Mouse (Mus musculus): Measurements from ENCODE around the gene Timm22. TPM values are rescaled to one million over a fixed set of nuclear protein-coding genes. Genes with fewer than 3 reads are reported as not detected.
A peak's percentile ranks its signal among the peaks of the same experiment; 100 is the strongest.

Gene Timm22
- polyA plus RNA-seq, 1 experiment from 2014 or later = 106 TPM

GRCm38 (mm10) chr11:76374491-76375185 lies 32.1 kb upstream of the Timm22 start:
- WGBS = 73% methylated on average over 17 of the region's 17 CpGs
- Histone ChIP-seq H3K4me3 (no peak overlapping the region), H3K9ac (replicated peaks) (no peak overlapping the region), H3K36me3 (no peaks in the 10 kb centered on the region), H3K27me3 (no peaks in the 10 kb centered on the region), H3K4me1 (peaks cover 10% of the 10 kb centered on the region), H3K4me2 (replicated peaks) (no peak overlapping the region), H3K27ac (replicated peaks) (no peak overlapping the region), H3K9me3 (no peaks in the 10 kb centered on the region)
- no peak for ATAC-seq (replicated peaks)

GRCm38 (mm10) chr11:76376425-76376824 lies 30.3 kb upstream of the Timm22 start:
- Histone ChIP-seq H3K4me1 (peaks cover 14% of the 10 kb centered on the region), H3K4me2 (replicated peaks) (no peak overlapping the region), H3K36me3 (no peaks in the 10 kb centered on the region), H3K9ac (replicated peaks) (no peak overlapping the region), H3K27ac (replicated peaks) (no peak overlapping the region), H3K4me3 (no peak overlapping the region), H3K9me3 (no peaks in the 10 kb centered on the region), H3K27me3 (no peaks in the 10 kb centered on the region)
- 56% methylated on average over 3 of the region's 3 CpGs for WGBS
- no peak for ATAC-seq (replicated peaks)

GRCm38 (mm10) chr11:76379921-76380544 lies 26.7 kb upstream of the Timm22 start:
- Histone ChIP-seq H3K9ac (replicated peaks) (no peak overlapping the region), H3K9me3 (no peaks in the 10 kb centered on the region), H3K27ac (replicated peaks) (no peak overlapping the region), H3K4me3 (no peak overlapping the region), H3K4me1 (peaks cover 25% of the 10 kb centered on the region), H3K4me2 (replicated peaks) (no peak overlapping the region), H3K36me3 (no peaks in the 10 kb centered on the region), H3K27me3 (no peaks in the 10 kb centered on the region)
- 51% methylated on average over 11 of the region's 11 CpGs for WGBS
- no peak for ATAC-seq (replicated peaks)

- Histone ChIP-seq H3K36me3 (no peaks in the 10 kb centered on the region), H3K27ac (replicated peaks) (no peak overlapping the region), H3K4me1 (peaks cover 34% of the 10 kb centered on the region), H3K4me2 (replicated peaks) (no peak overlapping the region), H3K9me3 (no peaks in the 10 kb centered on the region), H3K4me3 (no peak overlapping the region), H3K27me3 (no peaks in the 10 kb centered on the region), H3K9ac (replicated peaks) (no peak overlapping the region)
- WGBS = 84% methylated on average over 15 of the region's 15 CpGs
- no peak for ATAC-seq (replicated peaks)
These were observed 25.4 kb upstream of the Timm22 start for GRCm38 (mm10) chr11:76381201-76381885.

GRCm38 (mm10) chr11:76382711-76383324 lies 23.9 kb upstream of the Timm22 start:
- WGBS = 10% methylated on average over 13 of the region's 13 CpGs
- Histone ChIP-seq H3K36me3 (no peaks in the 10 kb centered on the region), H3K9me3 (no peaks in the 10 kb centered on the region), H3K27ac (replicated peaks) (no peak overlapping the region), H3K27me3 (no peaks in the 10 kb centered on the region), H3K4me1 (peaks cover 34% of the 10 kb centered on the region), H3K4me2 (replicated peaks) (no peak overlapping the region), H3K9ac (replicated peaks) (no peak overlapping the region), H3K4me3 (no peak overlapping the region)
- ATAC-seq (replicated peaks) = no peak

GRCm38 (mm10) chr11:76384307-76384706 lies 22.4 kb upstream of the Timm22 start:
- ATAC-seq (replicated peaks) = no peak
- Histone ChIP-seq H3K9me3 (no peaks in the 10 kb centered on the region), H3K27ac (replicated peaks) (peak overlapping the region; percentile 52), H3K9ac (replicated peaks) (no peak overlapping the region; the same call in 1 of the 2 replicates), H3K4me2 (replicated peaks) (0 out of 2 replicates have a peak overlapping the region, but pooled peaks have one; percentile 4), H3K36me3 (no peaks in the 10 kb centered on the region), H3K4me1 (peaks cover 45% of the 10 kb centered on the region), H3K4me3 (no peak overlapping the region), H3K27me3 (no peaks in the 10 kb centered on the region)
- 24% methylated on average over 5 of the region's 5 CpGs for WGBS

- peaks cover 46% of the 10 kb centered on the region for H3K4me1 ChIP-seq
- H3K9me3 ChIP-seq = no peaks in the 10 kb centered on the region
- no peak overlapping the region for H3K9ac ChIP-seq (replicated peaks)
- no peak overlapping the region for H3K4me3 ChIP-seq
- no peaks in the 10 kb centered on the region for H3K36me3 ChIP-seq
- peak overlapping the region; percentile 52; the same call in 1 of the 2 replicates for H3K27ac ChIP-seq (replicated peaks)
- 17% methylated on average over 4 of the region's 4 CpGs for WGBS
- H3K27me3 ChIP-seq = no peaks in the 10 kb centered on the region
- H3K4me2 ChIP-seq (replicated peaks) = no peak overlapping the region
- ATAC-seq (replicated peaks) = peak; percentile 49; the same call in 1 of the 2 replicates
These were observed 21.7 kb upstream of the Timm22 start for GRCm38 (mm10) chr11:76385017-76385416.

- Histone ChIP-seq H3K27ac (replicated peaks) (peak overlapping the region; percentile 52; the same call in 1 of the 2 replicates), H3K4me2 (replicated peaks) (no peak overlapping the region), H3K4me3 (no peak overlapping the region), H3K9me3 (no peaks in the 10 kb centered on the region), H3K4me1 (peaks cover 43% of the 10 kb centered on the region), H3K27me3 (no peaks in the 10 kb centered on the region), H3K9ac (replicated peaks) (no peak overlapping the region), H3K36me3 (no peaks in the 10 kb centered on the region)
- ATAC-seq (replicated peaks) = 0 out of 2 replicates have a peak, but pooled peaks have one; percentile 42
- 12% methylated on average over 3 of the region's 3 CpGs for WGBS
These were observed 21.0 kb upstream of the Timm22 start for GRCm38 (mm10) chr11:76385746-76386145.

- ATAC-seq (replicated peaks) = no peak
- Histone ChIP-seq H3K9ac (replicated peaks) (no peak overlapping the region), H3K4me1 (peaks cover 43% of the 10 kb centered on the region), H3K27me3 (no peaks in the 10 kb centered on the region), H3K36me3 (no peaks in the 10 kb centered on the region), H3K4me3 (no peak overlapping the region), H3K4me2 (replicated peaks) (no peak overlapping the region), H3K9me3 (no peaks in the 10 kb centered on the region), H3K27ac (replicated peaks) (no peak overlapping the region)
- WGBS = 89% methylated on average over 1 of the region's 1 CpGs
These were observed 19.7 kb upstream of the Timm22 start for GRCm38 (mm10) chr11:76387097-76387496.

- H3K4me1 ChIP-seq = peaks cover 33% of the 10 kb centered on the region
- H3K36me3 ChIP-seq = no peaks in the 10 kb centered on the region
- no peak overlapping the region for H3K27ac ChIP-seq (replicated peaks)
- 8% methylated on average over 7 of the region's 7 CpGs for WGBS
- H3K9ac ChIP-seq (replicated peaks) = no peak overlapping the region
- no peak for ATAC-seq (replicated peaks)
- no peaks in the 10 kb centered on the region for H3K9me3 ChIP-seq
- H3K27me3 ChIP-seq = no peaks in the 10 kb centered on the region
- no peak overlapping the region for H3K4me3 ChIP-seq
- peak overlapping the region; percentile 17; the same call in 1 of the 2 replicates for H3K4me2 ChIP-seq (replicated peaks)
These were observed 18.0 kb upstream of the Timm22 start for GRCm38 (mm10) chr11:76388711-76389110.

- H3K4me3 ChIP-seq = no peak overlapping the region
- peaks cover 30% of the 10 kb centered on the region for H3K4me1 ChIP-seq
- no peaks in the 10 kb centered on the region for H3K36me3 ChIP-seq
- no peaks in the 10 kb centered on the region for H3K9me3 ChIP-seq
- H3K27ac ChIP-seq (replicated peaks) = no peak overlapping the region
- no peak for ATAC-seq (replicated peaks)
- H3K4me2 ChIP-seq (replicated peaks) = no peak overlapping the region
- no peak overlapping the region for H3K9ac ChIP-seq (replicated peaks)
- WGBS = 68% methylated on average over 7 of the region's 7 CpGs
- no peaks in the 10 kb centered on the region for H3K27me3 ChIP-seq
These were observed 14.2 kb upstream of the Timm22 start for GRCm38 (mm10) chr11:76392532-76392931.

GRCm38 (mm10) chr11:76392996-76393395 lies 13.8 kb upstream of the Timm22 start:
- H3K36me3 ChIP-seq = no peaks in the 10 kb centered on the region
- H3K27ac ChIP-seq (replicated peaks) = no peak overlapping the region
- H3K9me3 ChIP-seq = no peaks in the 10 kb centered on the region
- H3K4me1 ChIP-seq = peaks cover 34% of the 10 kb centered on the region
- no peaks in the 10 kb centered on the region for H3K27me3 ChIP-seq
- no peak overlapping the region for H3K4me3 ChIP-seq
- WGBS = 89% methylated on average over 11 of the region's 11 CpGs
- H3K9ac ChIP-seq (replicated peaks) = no peak overlapping the region
- H3K4me2 ChIP-seq (replicated peaks) = no peak overlapping the region
- no peak for ATAC-seq (replicated peaks)
